Mouse (Mus musculus) ES-Bruce4 (cell line): ENCODE measurements around the gene Clic4.

Experiments used
- EP300 ChIP-seq: IDR thresholded peaks from 2 replicates; pipeline ENCODE4 v1.6.1; 2011; ENCODE audit warnings: low read depth, low read length; ENCODE audit not compliant: insufficient read depth
- POLR2A ChIP-seq: IDR thresholded peaks from one replicate; pipeline ENCODE4 v1.8.1; 2011; ENCODE audit warnings: low read length; ENCODE audit not compliant: insufficient read depth

GRCm38 (mm10) chr4:135166413-135167225, 106.0 kb downstream of the Clic4 start:
- TF ChIP-seq EP300 (0 out of 2 replicates have a peak, but pooled peaks have one; percentile 2), POLR2A (no peak)
